Mouse (Mus musculus) embryonic fibroblast, embryonic 13.5 days (primary cell): ENCODE measurements at regions not wholly inside any gene's neighbourhood (a gene's known extent, or its start where the extent isn't known, plus 50 kb on each side); places are given as distances from the start of the nearest gene placed in this dataset.
"Not testable (repeated sequence)": the region's sequence is repeated elsewhere in the genome, so short reads cannot be mapped to it uniquely, and the experiment has no call there.

Experiments
- CTCF ChIP-seq: IDR thresholded peaks from 2 replicates; pipeline ENCODE4 v1.5.1; 2011; ENCODE audit warnings: mild to moderate bottlenecking, control low read depth, low read length, moderate library complexity, borderline replicate concordance; ENCODE audit not compliant: insufficient read depth
- POLR2A ChIP-seq: IDR thresholded peaks from 2 replicates; pipeline ENCODE4 v1.6.1; 2011; ENCODE audit warnings: low read depth, mild to moderate bottlenecking, control low read depth, low read length, moderate library complexity

DNA sequence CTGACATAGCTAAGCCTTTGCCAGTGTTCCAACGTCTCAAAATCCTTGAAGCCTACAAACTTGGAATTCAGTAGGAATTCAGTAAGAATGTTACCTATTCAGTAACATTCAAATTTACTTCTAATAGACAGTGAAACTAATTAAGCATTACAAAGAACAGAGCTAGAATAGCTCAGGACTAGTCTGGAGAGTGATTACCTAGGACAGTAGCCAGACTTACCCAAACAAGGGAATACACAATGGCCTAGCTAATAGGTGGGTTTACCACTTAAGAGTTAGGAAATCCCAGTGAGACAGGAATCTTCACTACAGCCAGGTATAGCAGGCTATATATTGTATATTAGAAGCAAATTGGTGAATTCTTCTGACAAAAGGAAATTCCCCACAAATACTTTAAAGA lies 182.4 kb downstream of the Rab10 start:
- not testable (repeated sequence) for TF ChIP-seq POLR2A, CTCF
